Mouse (Mus musculus): ENCODE results near the gene Gm13290.
"Not testable (repeated sequence)": the region's sequence is repeated elsewhere in the genome, so short reads cannot be mapped to it uniquely, and the experiment has no call there.

Gene Gm13290

GRCm38 (mm10) chr4:88773534-88773933 lies at the start of gene Gm13290:
Gene Gm13290, plus strand, starts transcription at chr4:88773834.
- DNase-seq, result not testable (repeated sequence)

- peak; percentile 4 to 16 for DNase-seq
Measured at GRCm38 (mm10) chr4:88726727-88727126, 46.9 kb upstream of the Gm13290 start.

- DNase-seq, result peak; percentile 44 to 45
Measured at GRCm38 (mm10) chr4:88727324-88727723, 46.3 kb upstream of the Gm13290 start.

GRCm38 (mm10) chr4:88738480-88738879 lies 35.2 kb upstream of the Gm13290 start:
- DNase-seq, result peak; percentile 86 to 87

GRCm38 (mm10) chr4:88739036-88739435 lies 34.6 kb upstream of the Gm13290 start:
- no peak for DNase-seq

- DNase-seq, result no peak
Measured at GRCm38 (mm10) chr4:88741426-88741825, 32.2 kb upstream of the Gm13290 start.

GRCm38 (mm10) chr4:88742771-88743371 lies 30.8 kb upstream of the Gm13290 start:
- no peak for DNase-seq

GRCm38 (mm10) chr4:88744207-88744606 lies 29.4 kb upstream of the Gm13290 start:
- no peak for DNase-seq

- no peak for DNase-seq
Measured at GRCm38 (mm10) chr4:88749926-88750325, 23.7 kb upstream of the Gm13290 start.

GRCm38 (mm10) chr4:88754818-88755340 lies 18.8 kb upstream of the Gm13290 start, which contains the start of gene Gm13271:
Gene Gm13271, plus strand, starts transcription at chr4:88754868.
- peak; percentile 76 to 78 for DNase-seq

- not testable (repeated sequence) for DNase-seq
Measured at GRCm38 (mm10) chr4:88756581-88757513, 16.8 kb upstream of the Gm13290 start.

GRCm38 (mm10) chr4:88757628-88758031 lies 16.0 kb upstream of the Gm13290 start:
- peak; percentile 91 to 93 for DNase-seq

- peak; percentile 22 to 27 for DNase-seq
Measured at GRCm38 (mm10) chr4:88758751-88759150, 14.9 kb upstream of the Gm13290 start.

GRCm38 (mm10) chr4:88759610-88760268 lies 13.9 kb upstream of the Gm13290 start, which contains the start of gene Gm13283:
Gene Gm13283, plus strand, starts transcription at chr4:88760119.
- peak; percentile 48 to 52 for DNase-seq

- DNase-seq, result peak; percentile 53 to 54
Measured at GRCm38 (mm10) chr4:88760431-88760830, 13.2 kb upstream of the Gm13290 start.

- peak; percentile 79 for DNase-seq
Measured at GRCm38 (mm10) chr4:88761776-88762175, 11.9 kb upstream of the Gm13290 start.

GRCm38 (mm10) chr4:88762341-88762740 lies 11.3 kb upstream of the Gm13290 start:
- peak in 1 of 2 experiments; percentile 17 for DNase-seq

GRCm38 (mm10) chr4:88763384-88764018 lies 10.1 kb upstream of the Gm13290 start:
- DNase-seq, result peak; percentile 27 to 37

GRCm38 (mm10) chr4:88776622-88777021 lies 3.0 kb downstream of the Gm13290 start, which contains the start of gene Gm13289:
Gene Gm13289, plus strand, starts transcription at chr4:88776922.
- DNase-seq, result not testable (repeated sequence)

- DNase-seq, result not testable (repeated sequence)
Measured at GRCm38 (mm10) chr4:88779550-88779949, 5.9 kb downstream of the Gm13290 start, which contains the start of gene Gm13272. Gene Gm13272, plus strand, starts transcription at chr4:88779850.

- peak in 1 of 2 experiments; percentile 26 for DNase-seq
Measured at GRCm38 (mm10) chr4:88780320-88780719, 6.7 kb downstream of the Gm13290 start.

- DNase-seq, result not testable (repeated sequence)
Measured at GRCm38 (mm10) chr4:88781831-88782230, 8.2 kb downstream of the Gm13290 start, which contains the start of gene Ifnz. Gene Ifnz, plus strand, starts transcription at chr4:88782131.

Data from B cell, adult 2 months (primary cell).